Mouse (Mus musculus) lung, postnatal 0 days (tissue): ENCODE results near the gene Stag1. TPM values are rescaled to one million over a fixed set of nuclear protein-coding genes. Genes with fewer than 3 reads are reported as not detected.

ENCODE experiments used
- ATAC-seq: fragments of 200-750 bp; cut with Nextera tagmentation; 2 replicates; pipeline ENCODE4 v1.8.0; 2017; ENCODE audit warnings: moderate library complexity
- DNase-seq: peaks from one replicate; pipeline ENCODE4 v3.0.0-alpha.2; 2016; ENCODE audit warnings: low spot score
- H3K27ac ChIP-seq: fragments of 300-500 bp; sonication (generic); 2 replicates; pipeline ENCODE4 v1.5.1; 2014; ENCODE audit warnings: antibody characterized with exemption, mild to moderate bottlenecking, low read length, mixed read lengths
- H3K27me3 ChIP-seq: fragments of 300-500 bp; sonication (generic); replicated peaks from 2 replicates; pipeline ENCODE4 v1.6.1; 2014; ENCODE audit warnings: low read length, mixed read lengths; ENCODE audit not compliant: insufficient read depth
- H3K36me3 ChIP-seq: fragments of 300-500 bp; sonication (generic); 2 replicates; pipeline ENCODE4 v1.6.1; 2014; ENCODE audit warnings: low read length, mixed read lengths; ENCODE audit not compliant: insufficient read depth
- H3K4me1 ChIP-seq: fragments of 300-500 bp; sonication (generic); 2 replicates; pipeline ENCODE4 v1.6.1; 2014; ENCODE audit warnings: antibody characterized with exemption, low read depth, low read length, mixed read lengths; ENCODE audit not compliant: insufficient read depth
- H3K4me2 ChIP-seq: fragments of 300-500 bp; sonication (generic); replicated peaks from 2 replicates; pipeline ENCODE4 v1.6.1; 2014; ENCODE audit warnings: low read depth, mild to moderate bottlenecking, low read length, moderate library complexity, mixed read lengths
- H3K4me3 ChIP-seq: fragments of 300-500 bp; sonication (generic); 2 replicates; pipeline ENCODE4 v1.5.1; 2014; ENCODE audit warnings: low read depth, low read length
- H3K9ac ChIP-seq: fragments of 300-500 bp; sonication (generic); replicated peaks from 2 replicates; pipeline ENCODE4 v1.6.1; 2014; ENCODE audit warnings: low read depth, mild to moderate bottlenecking
- H3K9me3 ChIP-seq: fragments of 300-500 bp; sonication (generic); 2 replicates; pipeline ENCODE4 v1.6.1; 2016; ENCODE audit warnings: low read length, mixed read lengths
- CTCF ChIP-seq: IDR thresholded peaks from 2 replicates; pipeline ENCODE4 v1.5.1; 2016; ENCODE audit warnings: antibody characterized with exemption, mild to moderate bottlenecking
- EP300 ChIP-seq: IDR thresholded peaks from 2 replicates; pipeline ENCODE4 v1.6.1; 2016; ENCODE audit warnings: antibody characterized with exemption, mild to moderate bottlenecking, control low read depth
- WGBS: fragments of 180-500 bp; shearing (Covaris S2); extraction: QIAGEN DNeasy Blood & Tissue Kit; methylation state at CpG from one replicate; pipeline ENCODE4 v1.1.7; 2014; 5-methylcytosine and 5-hydroxymethylcytosine counted together
- polyA plus RNA-seq: library from polyadenylated mRNA; unstranded; fragments of >200 nt; fragmentation: Nextera tagmentation; extraction: Ambion mirVana; gene quantifications from 2 replicates; pipeline ENCODE4 v1.2.1, GENCODE M21; 2015

The Stag1 gene
- polyA plus RNA-seq, 1 experiment from 2014 or later, result 38.1 TPM

DNA sequence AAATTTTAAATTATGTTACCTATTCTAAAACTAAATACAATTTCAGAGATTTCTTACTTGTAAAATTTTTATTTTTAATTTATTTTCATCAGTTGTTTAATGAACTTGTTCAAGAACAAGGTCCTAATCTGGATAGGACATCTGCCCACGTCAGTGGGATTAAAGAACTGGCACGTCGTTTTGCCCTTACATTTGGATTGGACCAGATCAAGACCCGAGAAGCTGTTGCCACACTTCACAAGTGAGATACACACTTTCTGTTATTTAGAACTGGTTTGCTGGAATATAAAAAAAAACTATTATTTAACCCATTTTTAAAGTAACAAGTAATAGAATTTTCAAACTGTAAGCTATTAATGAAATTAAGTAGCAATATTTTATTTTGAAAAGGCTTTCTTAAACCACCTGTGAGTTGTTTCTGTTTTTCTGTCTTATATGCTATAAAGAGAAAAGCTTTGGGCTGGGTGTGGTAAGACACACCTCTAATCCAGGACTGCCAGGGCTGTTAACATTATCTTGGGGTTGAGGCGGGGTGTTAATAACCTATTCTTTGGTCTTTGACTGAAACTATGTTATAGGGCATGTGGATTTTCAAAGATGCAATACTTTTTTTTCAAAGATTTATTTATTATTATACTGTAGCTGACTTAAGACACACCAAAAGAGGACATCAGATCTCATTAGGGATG is 347.2 kb downstream of the Stag1 start:
- Histone ChIP-seq H3K9ac (no peak overlapping the region), H3K4me3 (no peak overlapping the region), H3K4me1 (no peaks in the 10 kb centered on the region), H3K36me3 (peaks cover 5% of the 10 kb centered on the region; the same call in 1 of the 2 replicates), H3K27me3 (no peaks in the 10 kb centered on the region), H3K27ac (no peak overlapping the region), H3K4me2 (no peak overlapping the region), H3K9me3 (no peaks in the 10 kb centered on the region)
- no peak for TF ChIP-seq EP300
- TF ChIP-seq CTCF, result no peak
- ATAC-seq (no peak), DNase-seq (no peak)
- 89% methylated on average over 5 of the region's 5 CpGs for WGBS

DNA sequence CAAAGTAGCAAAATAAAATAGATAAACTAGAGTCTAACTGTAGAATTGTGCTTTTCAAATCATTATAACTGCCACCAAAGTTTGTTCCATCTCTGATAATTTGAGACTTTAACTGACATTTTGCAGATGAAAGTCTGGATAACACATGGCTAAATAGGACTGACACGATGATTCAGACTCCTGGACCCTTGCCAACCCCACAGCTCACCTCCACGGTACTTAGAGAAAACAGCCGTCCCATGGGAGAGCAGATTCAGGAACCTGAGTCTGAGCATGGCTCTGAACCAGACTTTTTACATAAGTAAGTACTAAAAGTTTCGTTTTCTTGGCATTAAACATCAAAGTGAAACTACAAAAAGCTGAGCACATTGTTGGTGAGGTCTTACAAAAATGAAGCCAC is 353.9 kb downstream of the Stag1 start:
- peak; percentile 34 for DNase-seq
- WGBS, result 46% methylated on average over 4 of the region's 4 CpGs
- H3K9me3 ChIP-seq, result no peaks in the 10 kb centered on the region
- no peaks in the 10 kb centered on the region for H3K27me3 ChIP-seq
- H3K27ac ChIP-seq, result no peak overlapping the region
- peaks cover 11% of the 10 kb centered on the region; the same call in 1 of the 2 replicates for H3K36me3 ChIP-seq
- H3K4me3 ChIP-seq, result no peak overlapping the region
- TF ChIP-seq EP300, result no peak
- TF ChIP-seq CTCF, result no peak
- H3K9ac ChIP-seq, result no peak overlapping the region
- H3K4me1 ChIP-seq, result no peaks in the 10 kb centered on the region
- no peak overlapping the region for H3K4me2 ChIP-seq
- ATAC-seq, result no peak

DNA sequence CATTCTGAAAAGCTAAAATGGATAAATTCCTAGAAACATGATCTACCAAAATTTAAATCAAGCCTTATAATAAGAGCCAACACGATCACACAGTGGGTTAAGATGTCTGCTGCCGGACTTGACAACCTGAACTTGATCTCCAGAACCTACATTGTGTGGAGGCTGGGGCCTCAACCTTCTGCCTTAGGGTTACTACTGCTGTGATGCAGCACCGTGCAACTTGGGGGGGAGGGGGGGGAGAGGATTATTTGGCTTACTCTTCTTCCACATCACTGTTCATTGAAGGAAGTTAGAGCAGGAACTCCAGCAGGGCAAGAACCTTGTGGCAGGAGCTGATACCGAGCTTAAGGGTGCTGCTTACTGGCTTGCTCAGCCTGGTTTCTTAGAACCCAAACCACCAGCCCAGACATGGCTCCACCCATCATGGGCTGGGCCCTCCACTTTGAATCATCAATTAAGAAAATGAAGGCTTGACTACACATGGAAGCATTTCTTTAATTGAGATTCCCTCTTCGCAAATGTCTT is 365.4 kb downstream of the Stag1 start:
- TF ChIP-seq EP300 (no peak), CTCF (no peak)

DNA sequence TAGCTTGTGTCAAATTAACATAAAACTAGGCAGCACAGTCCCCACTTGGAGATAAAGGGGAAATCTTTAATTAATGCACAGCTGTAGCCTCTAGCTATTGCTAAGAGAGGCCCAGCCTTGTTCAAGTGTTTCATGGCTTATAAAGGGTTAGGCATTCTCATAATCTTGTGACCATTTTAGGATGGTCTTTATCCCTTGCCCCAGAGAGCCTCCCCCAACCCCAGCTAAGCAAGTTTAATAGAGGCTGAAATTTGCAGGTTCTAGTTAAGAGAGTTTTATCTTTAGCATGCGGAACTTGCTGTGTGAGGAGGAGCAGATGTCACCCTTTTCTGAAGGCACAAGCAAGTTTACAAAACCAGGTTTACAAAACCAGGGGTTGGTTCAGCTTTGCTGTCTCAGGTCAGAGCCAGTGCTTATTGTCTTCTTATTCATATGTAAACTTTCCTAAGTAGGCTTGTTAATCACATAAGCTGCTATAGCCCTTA is 365.9 kb downstream of the Stag1 start:
- TF ChIP-seq CTCF (no peak), EP300 (no peak)
- H3K27ac ChIP-seq, result no peak overlapping the region
- 81% methylated on average over 1 of the region's 1 CpGs for WGBS
- H3K27me3 ChIP-seq, result no peaks in the 10 kb centered on the region
- H3K9ac ChIP-seq, result no peak overlapping the region
- DNase-seq (no peak), ATAC-seq (no peak)
- no peaks in the 10 kb centered on the region for H3K9me3 ChIP-seq
- H3K4me2 ChIP-seq, result no peak overlapping the region
- H3K4me3 ChIP-seq, result no peak overlapping the region
- H3K4me1 ChIP-seq, result no peaks in the 10 kb centered on the region
- no peaks in the 10 kb centered on the region for H3K36me3 ChIP-seq

More for the DNA sequence above, 365.4 kb downstream of the Stag1 start:
- Histone ChIP-seq H3K27me3 (no peaks in the 10 kb centered on the region), H3K9me3 (no peaks in the 10 kb centered on the region), H3K4me1 (no peaks in the 10 kb centered on the region), H3K4me2 (no peak overlapping the region), H3K27ac (no peak overlapping the region), H3K36me3 (no peaks in the 10 kb centered on the region), H3K9ac (no peak overlapping the region), H3K4me3 (no peak overlapping the region)
- no peak for DNase-seq
- 75% methylated on average over 5 of the region's 5 CpGs for WGBS
- no peak for ATAC-seq

DNA sequence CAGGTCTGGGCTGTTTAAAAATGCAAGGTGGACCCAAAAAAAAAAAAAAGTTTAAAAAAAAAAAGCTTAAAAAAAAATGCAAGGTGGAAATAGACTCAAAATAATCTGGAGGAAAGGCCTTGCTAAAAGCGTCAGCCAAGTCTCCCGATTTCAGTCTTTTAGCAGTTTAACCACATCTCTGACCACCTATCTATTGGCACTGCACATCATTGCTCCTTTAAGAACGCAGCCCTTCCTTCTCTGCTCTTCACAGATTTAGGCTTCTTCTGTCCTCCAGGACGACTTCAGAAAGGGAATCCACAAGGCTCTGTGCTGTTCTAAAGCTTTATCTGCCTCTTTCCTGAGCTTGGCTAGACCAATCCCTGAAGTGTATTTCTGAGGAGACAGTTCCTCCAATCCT is 366.5 kb downstream of the Stag1 start:
- WGBS, result 73% methylated on average over 4 of the region's 4 CpGs
- TF ChIP-seq EP300 (no peak), CTCF (no peak)

DNA sequence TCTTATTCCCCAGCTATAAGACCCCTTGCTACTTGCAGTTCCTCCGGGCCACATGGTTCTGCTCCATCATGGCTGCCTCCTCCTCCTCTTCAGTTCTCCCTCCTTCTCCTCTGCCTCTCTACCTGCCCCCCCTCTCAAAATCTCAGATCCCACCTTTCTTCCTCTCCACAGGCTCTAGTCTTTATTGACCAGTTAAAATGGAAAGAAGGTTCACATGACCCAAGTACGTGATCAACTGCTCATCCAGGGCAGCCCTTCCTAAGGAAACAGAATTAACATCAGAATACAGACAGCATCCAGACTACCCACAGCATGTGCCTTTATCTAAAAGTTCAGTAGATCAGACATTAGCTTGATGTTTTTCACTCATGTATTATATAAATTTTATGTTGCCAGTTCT is 371.9 kb downstream of the Stag1 start:
- ATAC-seq (no peak), DNase-seq (no peak)
- H3K4me2 ChIP-seq, result no peak overlapping the region
- no peak for TF ChIP-seq CTCF
- H3K9ac ChIP-seq, result no peak overlapping the region
- no peaks in the 10 kb centered on the region for H3K4me1 ChIP-seq
- no peaks in the 10 kb centered on the region for H3K36me3 ChIP-seq
- H3K27ac ChIP-seq, result no peak overlapping the region
- 83% methylated on average over 2 of the region's 2 CpGs for WGBS
- no peaks in the 10 kb centered on the region for H3K27me3 ChIP-seq
- no peak overlapping the region for H3K4me3 ChIP-seq
- H3K9me3 ChIP-seq, result no peaks in the 10 kb centered on the region

More for the DNA sequence above, 366.5 kb downstream of the Stag1 start:
- Histone ChIP-seq H3K4me3 (no peak overlapping the region), H3K27me3 (no peaks in the 10 kb centered on the region), H3K36me3 (no peaks in the 10 kb centered on the region), H3K9ac (no peak overlapping the region), H3K9me3 (no peaks in the 10 kb centered on the region), H3K27ac (no peak overlapping the region), H3K4me1 (no peaks in the 10 kb centered on the region), H3K4me2 (no peak overlapping the region)
- no peak for ATAC-seq
- DNase-seq, result no peak
